Mouse (Mus musculus) neural tube, embryonic 11.5 days (tissue): ENCODE data around the gene Zfp985. TPM values are rescaled to one million over a fixed set of nuclear protein-coding genes. Genes with fewer than 3 reads are reported as not detected.
"Not testable (repeated sequence)": the region's sequence is repeated elsewhere in the genome, so short reads cannot be mapped to it uniquely, and the experiment has no call there.

Experiments used
- ATAC-seq: fragments of 200-750 bp; cut with Nextera tagmentation; 2 replicates; pipeline ENCODE4 v1.8.0; 2017; ENCODE audit warnings: moderate number of reproducible peaks, mild to moderate bottlenecking, moderate TSS enrichment, moderate library complexity; ENCODE audit not compliant: insufficient read depth, low FRiP score, low TSS enrichment
- DNase-seq: peaks from one replicate; pipeline ENCODE4 v3.0.0-alpha.2; 2015; ENCODE audit warnings: low spot score
- H3K27ac ChIP-seq: fragments of 300-500 bp; sonication (generic); 2 replicates; pipeline ENCODE4 v1.5.1; 2014; ENCODE audit warnings: low read depth, mild to moderate bottlenecking, low read length
- H3K27me3 ChIP-seq: fragments of 300-500 bp; sonication (generic); 2 replicates; pipeline ENCODE4 v1.6.1; 2014; ENCODE audit warnings: mild to moderate bottlenecking, low read length, mixed read lengths; ENCODE audit not compliant: control insufficient read depth, insufficient read depth
- H3K36me3 ChIP-seq: fragments of 300-500 bp; sonication (generic); 2 replicates; pipeline ENCODE4 v1.6.1; 2014; ENCODE audit warnings: mild to moderate bottlenecking, low read length, moderate library complexity, mixed read lengths; ENCODE audit not compliant: control insufficient read depth, insufficient read depth
- H3K4me1 ChIP-seq: fragments of 300-500 bp; sonication (generic); 2 replicates; pipeline ENCODE4 v1.6.1; 2014; ENCODE audit warnings: low read length, mixed read lengths; ENCODE audit not compliant: control insufficient read depth, insufficient read depth
- H3K4me2 ChIP-seq: fragments of 300-500 bp; sonication (generic); 2 replicates; pipeline ENCODE4 v1.6.1; 2014; ENCODE audit warnings: low read depth, mild to moderate bottlenecking, moderate library complexity
- H3K4me3 ChIP-seq: fragments of 300-500 bp; sonication (generic); 2 replicates; pipeline ENCODE4 v1.5.1; 2014; ENCODE audit warnings: low read depth, low read length
- H3K9ac ChIP-seq: fragments of 300-500 bp; sonication (generic); 2 replicates; pipeline ENCODE4 v1.6.1; 2014; ENCODE audit warnings: mild to moderate bottlenecking, low read length
- H3K9me3 ChIP-seq: fragments of 300-500 bp; sonication (generic); 2 replicates; pipeline ENCODE4 v1.6.1; 2016; ENCODE audit warnings: low read length; ENCODE audit not compliant: control insufficient read depth
- whole genome bisulfite sequencing: fragments of 180-500 bp; shearing (Covaris S2); extraction: QIAGEN DNeasy Blood & Tissue Kit; methylation state at CpG from one replicate; pipeline ENCODE4 v1.1.7; 2014; 5-methylcytosine and 5-hydroxymethylcytosine counted together
- polyA plus RNA-seq: library from polyadenylated mRNA; unstranded; fragments of >200 nt; fragmentation: Nextera tagmentation; extraction: Ambion mirVana; gene quantifications from 2 replicates; pipeline ENCODE4 v1.2.1, GENCODE M21; 2014

Gene Zfp985
- 0.15 TPM in 1 of 2 replicates, not detected in the other for polyA plus RNA-seq

DNA sequence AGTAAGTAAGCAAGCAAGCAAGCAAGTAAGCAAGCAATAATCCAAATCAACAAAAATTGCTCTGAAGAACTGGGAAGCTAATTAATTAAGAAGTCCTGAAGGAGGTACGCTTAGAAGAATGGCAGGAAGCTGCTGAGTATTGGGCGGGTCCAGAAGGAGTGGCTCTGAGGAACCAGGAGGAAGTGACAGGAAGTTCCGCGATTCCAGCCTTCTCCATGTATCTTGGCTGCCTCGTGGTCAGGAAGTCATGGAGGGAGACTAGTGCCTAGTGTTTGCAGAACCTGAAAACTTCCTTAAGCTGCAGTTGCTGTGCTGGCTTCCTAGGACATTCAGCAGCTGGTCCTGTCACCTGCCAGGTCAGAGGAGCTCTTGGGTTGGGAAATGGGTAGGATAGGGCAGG is at the start of gene Zfp985:
Gene Zfp985 (plus strand): TSS at position 207 of the 400 bp plus-strand sequence.
- H3K4me2 ChIP-seq, DNase-seq, ATAC-seq, H3K4me1 ChIP-seq, H3K9ac ChIP-seq, H3K9me3 ChIP-seq, H3K27ac ChIP-seq, H3K27me3 ChIP-seq, H3K4me3 ChIP-seq, H3K36me3 ChIP-seq: not testable (repeated sequence)
- WGBS, result 76% methylated on average over 5 of the region's 5 CpGs

DNA sequence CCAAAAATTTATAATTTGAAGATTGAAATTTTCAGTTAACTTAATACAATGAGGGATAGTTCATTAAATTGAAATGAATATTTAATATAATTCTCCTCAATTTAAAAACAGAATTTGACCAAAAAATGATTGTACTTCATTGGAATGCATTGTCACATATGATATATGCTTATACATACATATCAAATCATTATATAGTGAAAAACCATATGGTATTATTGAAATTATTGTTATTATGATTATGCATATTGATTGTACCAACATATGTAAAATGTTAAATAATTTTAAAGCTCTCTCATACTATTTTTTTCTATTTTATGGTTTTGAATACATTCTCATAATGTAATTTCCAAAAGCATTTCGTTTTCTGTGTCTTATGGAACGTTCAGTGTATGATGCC is 43.9 kb upstream of the Zfp985 start:
- peak; percentile 33; the same call in 1 of the 2 replicates for ATAC-seq
- H3K36me3 ChIP-seq, result no peaks in the 10 kb centered on the region
- H3K4me1 ChIP-seq, result no peaks in the 10 kb centered on the region
- WGBS, result 88% methylated on average over 2 of the region's 2 CpGs
- no peak overlapping the region for H3K27ac ChIP-seq
- 0 out of 2 replicates have a peak, but pooled peaks cover 3% of the 10 kb centered on the region for H3K9me3 ChIP-seq
- H3K27me3 ChIP-seq, result no peaks in the 10 kb centered on the region
- DNase-seq, result no peak
- no peak overlapping the region for H3K4me2 ChIP-seq
- H3K9ac ChIP-seq, result no peak overlapping the region
- H3K4me3 ChIP-seq, result no peak overlapping the region

DNA sequence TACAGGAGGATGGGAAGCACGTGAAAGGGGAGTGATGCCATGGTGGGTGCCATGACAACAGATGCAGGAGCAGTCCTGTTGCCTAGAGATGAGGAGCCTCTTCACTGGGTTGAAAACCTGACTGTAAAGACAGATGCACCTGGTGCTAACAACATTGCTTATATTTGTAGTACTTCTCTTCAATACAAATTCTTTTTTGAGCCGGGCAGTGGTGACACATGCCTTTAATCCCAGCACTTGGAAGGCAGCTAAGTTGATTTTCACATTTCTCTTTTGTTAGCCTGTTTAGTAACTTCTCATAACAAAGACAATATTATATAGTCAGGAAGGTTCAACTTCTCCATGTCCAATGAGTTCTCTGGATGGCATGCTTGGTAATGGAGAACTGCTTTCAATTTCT is 34.1 kb upstream of the Zfp985 start:
- H3K36me3 ChIP-seq, result no peaks in the 10 kb centered on the region
- no peak overlapping the region for H3K4me2 ChIP-seq
- H3K4me3 ChIP-seq, result no peak overlapping the region
- H3K4me1 ChIP-seq, result no peaks in the 10 kb centered on the region
- peaks cover 34% of the 10 kb centered on the region for H3K9me3 ChIP-seq
- 70% methylated on average over 2 of the region's 2 CpGs for WGBS
- no peak overlapping the region for H3K27ac ChIP-seq
- DNase-seq (no peak), ATAC-seq (0 out of 2 replicates have a peak, but pooled peaks have one; percentile 8)
- H3K9ac ChIP-seq, result no peak overlapping the region
- no peaks in the 10 kb centered on the region for H3K27me3 ChIP-seq

DNA sequence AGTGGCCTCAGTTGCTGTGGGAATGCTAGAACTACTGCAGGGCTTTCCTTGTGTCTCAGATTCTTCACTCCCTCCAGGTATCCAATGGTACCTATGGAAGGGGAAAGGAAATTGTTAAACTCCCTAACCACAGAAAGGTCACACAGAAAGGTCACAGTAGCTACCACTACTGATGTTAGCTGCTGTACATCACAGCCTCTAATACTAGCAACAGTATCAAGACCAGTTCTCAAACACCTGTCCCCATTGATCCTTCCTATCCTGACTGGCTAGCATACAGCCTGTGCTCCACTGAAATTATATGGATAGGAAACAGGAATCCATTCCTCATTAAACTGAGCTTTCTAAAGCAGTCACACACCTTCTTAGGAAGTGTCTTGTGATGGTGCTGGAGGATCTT is 33.0 kb upstream of the Zfp985 start:
- peaks cover 38% of the 10 kb centered on the region for H3K9me3 ChIP-seq
- ATAC-seq (no peak), DNase-seq (no peak)

DNA sequence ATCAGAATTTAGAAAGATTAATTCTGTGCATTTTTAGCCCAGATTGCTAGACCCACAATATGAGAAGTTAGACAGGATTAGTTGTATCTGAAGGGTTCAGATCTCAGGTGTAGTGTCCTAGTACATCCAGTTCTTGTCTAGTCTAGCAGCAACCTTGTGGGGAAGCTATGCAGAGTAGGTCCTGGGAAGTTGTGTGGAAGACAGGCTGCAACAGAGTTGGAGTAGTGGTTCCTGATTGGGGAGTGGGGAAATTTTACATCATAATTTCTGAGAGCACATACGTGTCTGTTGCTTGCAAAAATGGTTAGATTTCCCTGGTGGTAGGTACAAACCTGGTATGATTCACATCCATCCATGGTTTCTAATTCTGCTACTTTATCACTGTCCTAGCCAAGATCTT is 28.0 kb upstream of the Zfp985 start:
- Histone ChIP-seq H3K9ac (no peak overlapping the region), H3K4me2 (no peak overlapping the region), H3K27me3 (no peaks in the 10 kb centered on the region), H3K9me3 (peaks cover 28% of the 10 kb centered on the region), H3K27ac (no peak overlapping the region), H3K4me1 (no peaks in the 10 kb centered on the region), H3K4me3 (no peak overlapping the region), H3K36me3 (no peaks in the 10 kb centered on the region)
- no peak for ATAC-seq
- DNase-seq, result no peak
- 81% methylated on average over 1 of the region's 1 CpGs for WGBS

More for the DNA sequence above, 33.0 kb upstream of the Zfp985 start:
- Histone ChIP-seq H3K4me2 (no peak overlapping the region), H3K4me1 (no peaks in the 10 kb centered on the region), H3K27me3 (no peaks in the 10 kb centered on the region), H3K4me3 (no peak overlapping the region), H3K36me3 (no peaks in the 10 kb centered on the region), H3K9ac (no peak overlapping the region), H3K27ac (no peak overlapping the region)

DNA sequence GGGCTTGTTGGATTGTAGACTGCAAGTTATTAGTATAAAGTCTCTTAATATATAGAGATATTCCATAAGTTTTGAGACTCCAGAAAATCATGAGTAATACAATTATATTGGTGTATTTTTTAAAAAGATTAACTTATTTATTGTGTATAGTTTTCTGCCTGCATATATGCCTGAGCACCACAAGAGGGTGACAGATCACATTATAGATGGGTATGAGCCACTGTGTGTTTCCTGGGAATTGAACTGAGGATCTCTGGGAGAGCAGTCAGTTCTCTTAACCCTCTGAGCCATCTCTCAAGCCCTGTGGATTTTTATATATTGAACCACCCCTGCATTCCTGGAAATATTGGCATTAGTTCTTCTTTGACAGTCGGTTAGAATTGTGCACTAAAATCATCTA is 22.7 kb upstream of the Zfp985 start:
- Histone ChIP-seq H3K4me3 (no peak overlapping the region), H3K9me3 (peaks cover 11% of the 10 kb centered on the region), H3K36me3 (no peaks in the 10 kb centered on the region), H3K4me1 (no peaks in the 10 kb centered on the region), H3K9ac (no peak overlapping the region), H3K4me2 (no peak overlapping the region), H3K27me3 (no peaks in the 10 kb centered on the region), H3K27ac (no peak overlapping the region)
- ATAC-seq (no peak), DNase-seq (no peak)
- 88% methylated on average over 1 of the region's 1 CpGs for WGBS

DNA sequence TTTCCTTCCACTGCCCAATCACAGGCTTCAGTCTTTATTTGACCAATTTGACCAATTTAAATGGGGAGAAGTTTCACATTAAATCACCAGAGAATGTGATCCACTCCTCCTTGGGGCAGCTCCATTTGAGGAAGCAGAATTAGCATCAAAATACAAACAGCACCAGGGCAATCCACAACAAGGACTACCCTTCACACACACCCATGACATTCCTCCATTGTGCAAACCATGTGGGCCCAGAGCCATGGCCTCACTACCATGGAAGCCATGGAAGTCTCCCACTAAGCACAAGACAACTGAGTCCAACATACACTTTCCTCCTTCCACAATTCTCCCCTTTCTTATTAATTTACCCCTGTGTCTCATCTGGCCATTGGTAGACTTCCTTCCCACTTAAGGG is 17.2 kb upstream of the Zfp985 start:
- H3K27ac ChIP-seq, H3K4me2 ChIP-seq, H3K4me3 ChIP-seq, H3K27me3 ChIP-seq, H3K4me1 ChIP-seq, H3K36me3 ChIP-seq, H3K9me3 ChIP-seq, H3K9ac ChIP-seq, ATAC-seq, DNase-seq: not testable (repeated sequence)

DNA sequence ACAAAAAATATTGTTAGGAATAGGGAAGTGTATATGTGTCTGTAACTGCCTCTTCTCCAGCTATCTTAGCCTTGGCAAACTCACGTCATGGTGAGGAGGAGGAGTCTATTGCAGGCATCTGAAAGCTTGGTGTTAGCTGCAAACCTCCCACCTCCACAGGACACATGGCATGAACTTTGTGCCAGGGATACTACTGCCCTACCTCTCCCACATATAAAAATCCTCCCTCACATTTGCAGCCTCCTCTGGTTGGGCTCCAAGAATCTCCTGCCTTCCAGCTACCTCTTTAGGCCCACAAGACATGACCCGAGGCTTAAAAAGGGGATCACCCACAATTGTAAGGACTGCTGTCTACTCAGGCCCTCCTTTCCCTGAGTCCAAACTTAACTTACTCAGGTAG is 15.4 kb upstream of the Zfp985 start:
- H3K27me3 ChIP-seq, result no peaks in the 10 kb centered on the region
- DNase-seq (no peak), ATAC-seq (0 out of 2 replicates have a peak, but pooled peaks have one; percentile 27)
- WGBS, result 91% methylated on average over 2 of the region's 2 CpGs
- H3K4me2 ChIP-seq, result no peak overlapping the region
- H3K9me3 ChIP-seq, result peaks cover 8% of the 10 kb centered on the region
- no peak overlapping the region for H3K9ac ChIP-seq
- H3K4me1 ChIP-seq, result no peaks in the 10 kb centered on the region
- H3K4me3 ChIP-seq, result no peak overlapping the region
- no peaks in the 10 kb centered on the region for H3K36me3 ChIP-seq
- no peak overlapping the region for H3K27ac ChIP-seq

DNA sequence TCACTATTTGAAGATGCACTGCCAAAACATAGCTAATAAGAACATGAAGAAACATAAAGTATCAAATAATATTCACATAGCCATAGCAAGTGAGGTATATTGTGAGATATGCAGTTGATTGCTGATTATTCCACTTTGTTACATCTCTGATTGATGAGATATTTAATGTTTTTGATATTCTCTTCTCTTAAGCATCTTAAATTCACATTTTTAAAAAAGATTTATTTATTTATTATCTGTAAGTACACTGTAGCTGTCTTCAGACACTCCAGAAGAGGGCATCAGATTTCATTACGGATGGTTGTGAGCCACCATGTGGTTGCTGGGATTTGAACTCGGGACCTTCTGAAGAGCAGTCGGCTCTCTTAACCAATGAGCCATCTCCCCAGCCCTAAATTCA is 13.2 kb upstream of the Zfp985 start, which contains the start of gene Gm16503:
Gene Gm16503 (plus strand): TSS at position 301 of the 400 bp plus-strand sequence.
- H3K4me3 ChIP-seq, H3K9ac ChIP-seq, H3K27me3 ChIP-seq, H3K9me3 ChIP-seq, ATAC-seq, H3K36me3 ChIP-seq, H3K27ac ChIP-seq, DNase-seq, H3K4me2 ChIP-seq, H3K4me1 ChIP-seq: not testable (repeated sequence)
- 88% methylated on average over 3 of the region's 3 CpGs for WGBS
